Mouse (Mus musculus) embryonic fibroblast, embryonic 13.5 days (primary cell): ENCODE measurements around the gene Hmg20b.

Experiments used
- CTCF ChIP-seq: IDR thresholded peaks from 2 replicates; pipeline ENCODE4 v1.5.1; 2011; ENCODE audit warnings: mild to moderate bottlenecking, control low read depth, low read length, moderate library complexity, borderline replicate concordance; ENCODE audit not compliant: insufficient read depth
- POLR2A ChIP-seq: IDR thresholded peaks from 2 replicates; pipeline ENCODE4 v1.6.1; 2011; ENCODE audit warnings: low read depth, mild to moderate bottlenecking, control low read depth, low read length, moderate library complexity

GRCm38 (mm10) chr10:81341333-81341949 lies 8.8 kb downstream of the Hmg20b start:
- no peak for TF ChIP-seq POLR2A
- peak; percentile 45; the same call in 1 of the 2 replicates for TF ChIP-seq CTCF
